Comparison of ENCODE assay signal across 9 mouse cellular contexts in genomic region chr10:117663865-117664200, GRCm38 (mm10). TPM values are rescaled to one million over a fixed set of nuclear protein-coding genes. Genes with fewer than 3 reads are reported as not detected.
A peak's percentile ranks its signal among the peaks of the same experiment; 100 is the strongest.
DNase-seq lines count a peak whose midpoint lies in the region; ATAC-seq and TF ChIP-seq lines count a peak whose summit lies in the region.
"Had no signal": no experiment of that assay in that cellular context is flagged by ENCODE, and none has a peak within 500 bp of the region (broad histone marks: within the 10 kb centered on the region; RNA-seq: fewer than 3 reads in every experiment).

No protein-coding gene starts in this region.

- H3K4me3 ChIP-seq in spleen, adult 2 months (ENCODE audit: extremely low read depth, insufficient read depth, insufficient read length): no peak overlapping the region
- H3K4me3 ChIP-seq in hindbrain, embryonic 16.5 days (ENCODE audit: low read length): no peak overlapping the region
- peak overlapping the region; percentile 57 for H3K4me3 ChIP-seq in liver, adult 2 months (ENCODE audit: insufficient read depth, low read depth, low read length)
- no peak overlapping the region for H3K4me3 ChIP-seq in neural tube, embryonic 13.5 days
- H3K4me3 ChIP-seq: megakaryocyte, embryonic 14.5 days had no signal

- ATAC-seq in hindbrain, embryonic 16.5 days: no peak
- no peak for ATAC-seq in neural tube, embryonic 13.5 days (ENCODE audit: low read depth)
- ATAC-seq in cerebellum, adult (ENCODE audit: insufficient number of reproducible peaks, low FRiP score, low TSS enrichment): no peak

- H3K36me3 ChIP-seq in spleen, adult 2 months (ENCODE audit: control insufficient read depth, insufficient read depth, low read length): peaks cover 2% of the 10 kb centered on the region
- no peaks in the 10 kb centered on the region for H3K36me3 ChIP-seq in hindbrain, embryonic 16.5 days (ENCODE audit: control insufficient read depth, insufficient read depth, low read length)
- no peaks in the 10 kb centered on the region for H3K36me3 ChIP-seq in liver, adult 2 months (ENCODE audit: control insufficient read depth, insufficient read depth, low read length)
- H3K36me3 ChIP-seq in neural tube, embryonic 13.5 days: no peaks in the 10 kb centered on the region

- peaks cover 8% of the 10 kb centered on the region; the same call in 1 of the 2 replicates for H3K4me1 ChIP-seq in spleen, adult 2 months (ENCODE audit: control insufficient read depth, insufficient read depth, insufficient read length)
- H3K4me1 ChIP-seq in hindbrain, embryonic 16.5 days (ENCODE audit: control insufficient read depth, insufficient read depth, low read depth, low read length): no peaks in the 10 kb centered on the region; the same call in 1 of the 2 replicates
- H3K4me1 ChIP-seq in liver, adult 2 months (ENCODE audit: control insufficient read depth, insufficient read depth, low read length): peaks cover 4% of the 10 kb centered on the region; the same call in 1 of the 2 replicates
- peaks cover 5% of the 10 kb centered on the region for H3K4me1 ChIP-seq in neural tube, embryonic 13.5 days (replicated peaks)
- H3K4me1 ChIP-seq: megakaryocyte, embryonic 14.5 days had no signal

- WGBS in spleen, adult 2 months: 86% methylated on average over 9 of the region's 9 CpGs
- 23% methylated on average over 9 of the region's 9 CpGs for WGBS in hindbrain, embryonic 16.5 days
- 12% methylated on average over 9 of the region's 9 CpGs for WGBS in liver, adult 2 months
- 16% methylated on average over 7 of the region's 9 CpGs for WGBS in neural tube, embryonic 13.5 days

- no peak for DNase-seq in spleen, adult 2 months (ENCODE audit: low read depth in 1 of 2, low spot score in 2 of 2)
- no peak for DNase-seq in spleen, adult 12 weeks (ENCODE audit: low spot score)
- peak; percentile 85 for DNase-seq in liver, adult 2 months (ENCODE audit: extremely low read depth, low read depth, low spot score)
- no peak for DNase-seq in gastrocnemius, adult 8-10 months (ENCODE audit: low spot score in 2 of 2)
- no peak for DNase-seq in T-cell, adult 2 months (ENCODE audit: low spot score)

- no peak overlapping the region for H3K9ac ChIP-seq in hindbrain, embryonic 16.5 days (ENCODE audit: low read depth, low read length)
- peak overlapping the region; percentile 92 for H3K9ac ChIP-seq in liver, adult 2 months (ENCODE audit: low read depth, low read length)
- no peak overlapping the region for H3K9ac ChIP-seq in neural tube, embryonic 13.5 days

- peak overlapping the region; percentile 9; the same call in 1 of the 2 replicates for H3K27ac ChIP-seq in spleen, adult 2 months (ENCODE audit: insufficient read depth, low read length)
- no peak overlapping the region for H3K27ac ChIP-seq in hindbrain, embryonic 16.5 days (ENCODE audit: low read depth, low read length)
- H3K27ac ChIP-seq in liver, adult 2 months (replicated peaks; ENCODE audit: insufficient read depth, low read depth, low read length): peak overlapping the region; percentile 100
- H3K27ac ChIP-seq in neural tube, embryonic 13.5 days (replicated peaks): no peak overlapping the region

- no peak for TF ChIP-seq POLR2A in spleen, adult 2 months (IDR thresholded peaks at IDR 0.05; ENCODE audit: low read depth, low read length)
- TF ChIP-seq POLR2A in liver, adult 2 months (IDR thresholded peaks at IDR 0.05; ENCODE audit: extremely low read depth, insufficient read depth, low read length): peak; percentile 41; the same call in 1 of the 2 replicates

- no peaks in the 10 kb centered on the region for H3K9me3 ChIP-seq in hindbrain, embryonic 16.5 days (ENCODE audit: control insufficient read depth, low read length)
- H3K9me3 ChIP-seq in neural tube, embryonic 13.5 days: no peaks in the 10 kb centered on the region
- H3K9me3 ChIP-seq: megakaryocyte, embryonic 14.5 days had no signal

- H3K27me3 ChIP-seq in spleen, adult 2 months (ENCODE audit: control insufficient read depth, insufficient read depth, low read length): no peaks in the 10 kb centered on the region
- no peaks in the 10 kb centered on the region for H3K27me3 ChIP-seq in hindbrain, embryonic 16.5 days (replicated peaks; ENCODE audit: control insufficient read depth, insufficient read depth, low read length)
- no peaks in the 10 kb centered on the region for H3K27me3 ChIP-seq in liver, adult 2 months (ENCODE audit: control insufficient read depth, insufficient read depth, low read length)
- H3K27me3 ChIP-seq in neural tube, embryonic 13.5 days: no peaks in the 10 kb centered on the region
- H3K27me3 ChIP-seq: megakaryocyte, embryonic 14.5 days had no signal

- no peak for TF ChIP-seq CTCF in spleen, adult 2 months (IDR thresholded peaks at IDR 0.05; ENCODE audit: extremely low read depth, insufficient read depth, insufficient read length, insufficient replicate concordance)
- TF ChIP-seq CTCF in liver, adult 2 months (IDR thresholded peaks at IDR 0.05; ENCODE audit: low read depth, low read length): no peak

- H3K79me2 ChIP-seq in liver, adult 2 months (ENCODE audit: control insufficient read depth, insufficient read depth, low read length): no peaks in the 10 kb centered on the region

- peak overlapping the region; percentile 42 for H3K4me2 ChIP-seq in hindbrain, embryonic 16.5 days (ENCODE audit: low read length)
- H3K4me2 ChIP-seq in neural tube, embryonic 13.5 days: peak overlapping the region; percentile 36

RNA-seq across cellular contexts. Expression of gene Cpm, which starts 34.5 kb away (rescaled TPM):
- polyA plus RNA-seq in spleen, adult 2 months (2012; rRNA removed): 10.1 and 19.0 TPM in 2 replicates
- 2.7 and 3.9 TPM in 2 replicates for polyA plus RNA-seq in hindbrain, embryonic 16.5 days (2015; fragmentation: Nextera tagmentation; extraction: Ambion mirVana)
- 1.4 and 1.7 TPM in 2 replicates for total RNA-seq in liver, adult 2 months (2014; rRNA removed)
- 0.76 and 0.80 TPM in 2 replicates for polyA plus RNA-seq in liver, adult 2 months (2012; rRNA removed)
- 6.2 and 6.9 TPM in 2 replicates for polyA plus RNA-seq in neural tube, embryonic 13.5 days (2015; fragmentation: Nextera tagmentation; extraction: Ambion mirVana)
- total RNA-seq in gastrocnemius, adult 8-10 months (2022): 1 to 10 TPM; 1.3 to 2.2 (median 1.5) TPM

RNA-seq across cellular contexts. Expression of gene Mdm2, which starts 46.7 kb away (rescaled TPM):
- 37.2 and 52.6 TPM in 2 replicates for polyA plus RNA-seq in spleen, adult 2 months (2012; rRNA removed)
- polyA plus RNA-seq in hindbrain, embryonic 16.5 days (2015; fragmentation: Nextera tagmentation; extraction: Ambion mirVana): 40.0 and 50.1 TPM in 2 replicates
- 24.6 and 27.7 TPM in 2 replicates for total RNA-seq in liver, adult 2 months (2014; rRNA removed)
- polyA plus RNA-seq in liver, adult 2 months (2012; rRNA removed): 18.2 and 19.8 TPM in 2 replicates
- 52.5 and 66.2 TPM in 2 replicates for polyA plus RNA-seq in neural tube, embryonic 13.5 days (2015; fragmentation: Nextera tagmentation; extraction: Ambion mirVana)
- total RNA-seq in gastrocnemius, adult 8-10 months (2022): 10 to 100 TPM; 44.3 to 55.1 (median 51.2) TPM

Comparison
In these comparisons a context has a peak if more than half of its experiments do, and no peak if none do; other contexts are left out.
1. H3K27ac ChIP-seq: peak in spleen, adult 2 months (single experiment) and liver, adult 2 months (single experiment); none in hindbrain, embryonic 16.5 days (single experiment) and neural tube, embryonic 13.5 days (single experiment).